Mouse (Mus musculus) limb, embryonic 14.5 days (tissue): ENCODE results near the gene Sept8. TPM values are rescaled to one million over a fixed set of nuclear protein-coding genes. Genes with fewer than 3 reads are reported as not detected.

Source experiments
- ATAC-seq: fragments of 200-750 bp; cut with Nextera tagmentation; 2 replicates; pipeline ENCODE4 v1.8.0; 2017; ENCODE audit warnings: low read depth, moderate number of reproducible peaks, moderate TSS enrichment; ENCODE audit not compliant: low FRiP score
- DNase-seq: peaks from one replicate; pipeline ENCODE4 v3.0.0-alpha.2; 2015; ENCODE audit warnings: low spot score
- H3K27ac ChIP-seq: fragments of 300-500 bp; sonication (generic); replicated peaks from 2 replicates; pipeline ENCODE4 v1.5.1; 2014; ENCODE audit warnings: low read depth, mild to moderate bottlenecking, low read length, moderate library complexity, mixed read lengths
- H3K27me3 ChIP-seq: fragments of 300-500 bp; sonication (generic); 2 replicates; pipeline ENCODE4 v1.6.1; 2014; ENCODE audit warnings: low read length, mixed read lengths; ENCODE audit not compliant: control insufficient read depth, insufficient read depth
- H3K36me3 ChIP-seq: fragments of 300-500 bp; sonication (generic); 2 replicates; pipeline ENCODE4 v1.6.1; 2014; ENCODE audit warnings: mild to moderate bottlenecking, low read length, moderate library complexity, mixed read lengths; ENCODE audit not compliant: control insufficient read depth, insufficient read depth
- H3K4me1 ChIP-seq: fragments of 300-500 bp; sonication (generic); 2 replicates; pipeline ENCODE4 v1.6.1; 2014; ENCODE audit warnings: antibody characterized with exemption, low read length, mixed read lengths; ENCODE audit not compliant: control insufficient read depth, insufficient read depth
- H3K4me2 ChIP-seq: fragments of 300-500 bp; sonication (generic); replicated peaks from 2 replicates; pipeline ENCODE4 v1.6.1; 2014; ENCODE audit warnings: low read depth, mild to moderate bottlenecking, low read length, moderate library complexity; ENCODE audit not compliant: severe bottlenecking
- H3K4me3 ChIP-seq: fragments of 300-500 bp; sonication (generic); replicated peaks from 2 replicates; pipeline ENCODE4 v1.5.1; 2014; ENCODE audit warnings: low read length
- H3K9ac ChIP-seq: fragments of 300-500 bp; sonication (generic); 2 replicates; pipeline ENCODE4 v1.6.1; 2014; ENCODE audit warnings: mild to moderate bottlenecking, low read depth, low read length, moderate library complexity; ENCODE audit not compliant: severe bottlenecking
- H3K9me3 ChIP-seq: fragments of 300-500 bp; sonication (generic); 2 replicates; pipeline ENCODE4 v1.6.1; 2016; ENCODE audit warnings: low read length; ENCODE audit not compliant: control insufficient read depth
- POLR2A ChIP-seq: fragments of 200-500 bp; IDR thresholded peaks from 2 replicates; pipeline ENCODE4 v1.8.0; 2012; ENCODE audit warnings: inconsistent platforms, mild to moderate bottlenecking, moderate library complexity, borderline replicate concordance; ENCODE audit not compliant: insufficient read depth, insufficient read length; ENCODE audit errors: extremely low read depth
- WGBS: fragments of 180-500 bp; shearing (Covaris S2); extraction: QIAGEN DNeasy Blood & Tissue Kit; methylation state at CpG from one replicate; pipeline ENCODE4 v1.1.7; 2014; 5-methylcytosine and 5-hydroxymethylcytosine counted together
- polyA plus RNA-seq, 2 experiments: library from polyadenylated mRNA; depleted of rRNA in 1 of 2; stranded (reverse) in 1 of 2; unstranded in 1 of 2; fragments of >200 nt; fragmentation: Nextera tagmentation in 1 of 2; extraction: Ambion mirVana in 1 of 2; gene quantifications; 2 replicates each; pipeline versions ENCODE4 v1.2.1 to v1.2.3; 2012 to 2014

Sept8 gene
- polyA plus RNA-seq, 2 experiments = 50.4 to 104 TPM

- DNase-seq (no peak), ATAC-seq (no peak)
- H3K27ac ChIP-seq = no peak overlapping the region
- 88% methylated on average over 9 of the region's 9 CpGs for WGBS
- H3K27me3 ChIP-seq = peaks cover 7% of the 10 kb centered on the region; the same call in 1 of the 2 replicates
- H3K4me2 ChIP-seq = no peak overlapping the region
- no peak overlapping the region for H3K9ac ChIP-seq
- TF ChIP-seq POLR2A = no peak
- no peaks in the 10 kb centered on the region for H3K9me3 ChIP-seq
- H3K4me3 ChIP-seq = no peak overlapping the region
- no peaks in the 10 kb centered on the region for H3K36me3 ChIP-seq
- H3K4me1 ChIP-seq = 0 out of 2 replicates have a peak, but pooled peaks cover 6% of the 10 kb centered on the region
Measured at GRCm38 (mm10) chr11:53489421-53489820, 29.6 kb upstream of the Sept8 start.

GRCm38 (mm10) chr11:53491954-53492401 lies 27.1 kb upstream of the Sept8 start:
- no peaks in the 10 kb centered on the region for H3K9me3 ChIP-seq
- H3K27ac ChIP-seq = no peak overlapping the region
- H3K9ac ChIP-seq = no peak overlapping the region
- no peak overlapping the region for H3K4me3 ChIP-seq
- H3K27me3 ChIP-seq = peaks cover 5% of the 10 kb centered on the region; the same call in 1 of the 2 replicates
- ATAC-seq = no peak
- no peaks in the 10 kb centered on the region for H3K36me3 ChIP-seq
- DNase-seq = no peak
- no peak for TF ChIP-seq POLR2A
- WGBS = 35% methylated on average over 8 of the region's 8 CpGs
- no peak overlapping the region for H3K4me2 ChIP-seq
- H3K4me1 ChIP-seq = peaks cover 7% of the 10 kb centered on the region; the same call in 1 of the 2 replicates

DNA sequence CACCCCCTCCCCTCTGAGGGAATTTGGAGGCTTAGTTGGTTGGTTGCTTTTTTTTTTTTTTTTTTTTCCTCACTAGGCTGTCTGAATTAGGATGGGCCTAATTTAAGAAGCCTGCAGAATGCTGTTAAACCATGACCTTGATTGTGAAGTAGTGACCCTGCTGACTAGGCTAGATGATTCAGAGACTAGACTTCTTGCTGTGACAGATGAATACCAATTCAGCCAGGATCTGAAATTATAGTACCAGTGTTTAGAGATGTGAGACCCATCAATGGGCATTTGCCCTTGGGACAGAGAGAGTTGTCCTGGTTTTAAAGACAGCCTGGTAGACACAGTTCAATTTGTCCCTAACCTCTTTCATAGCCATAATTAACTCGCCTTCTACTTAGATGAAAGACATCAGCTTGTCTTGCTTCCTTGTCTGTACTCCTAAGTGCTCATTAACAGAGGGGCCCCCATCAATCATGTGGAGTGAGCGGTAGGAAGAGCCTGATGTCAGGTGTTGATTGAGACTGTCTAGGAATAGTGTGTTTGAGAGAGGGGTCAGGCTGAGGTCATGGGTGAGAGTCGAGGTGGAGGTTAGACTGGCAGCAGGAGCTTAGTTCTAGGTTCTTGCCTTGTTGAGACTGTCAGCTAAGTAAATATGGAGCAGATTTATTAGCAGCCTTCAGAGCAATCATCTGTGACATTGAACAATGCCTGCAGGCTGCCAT lies 25.7 kb upstream of the Sept8 start:
- Histone ChIP-seq H3K36me3 (no peaks in the 10 kb centered on the region), H3K4me2 (no peak overlapping the region), H3K9me3 (no peaks in the 10 kb centered on the region), H3K27ac (no peak overlapping the region), H3K27me3 (no peaks in the 10 kb centered on the region), H3K4me3 (no peak overlapping the region), H3K4me1 (peaks cover 4% of the 10 kb centered on the region; the same call in 1 of the 2 replicates), H3K9ac (no peak overlapping the region)
- TF ChIP-seq POLR2A = no peak
- WGBS = 33% methylated on average over 3 of the region's 3 CpGs
- DNase-seq (no peak), ATAC-seq (no peak)

DNA sequence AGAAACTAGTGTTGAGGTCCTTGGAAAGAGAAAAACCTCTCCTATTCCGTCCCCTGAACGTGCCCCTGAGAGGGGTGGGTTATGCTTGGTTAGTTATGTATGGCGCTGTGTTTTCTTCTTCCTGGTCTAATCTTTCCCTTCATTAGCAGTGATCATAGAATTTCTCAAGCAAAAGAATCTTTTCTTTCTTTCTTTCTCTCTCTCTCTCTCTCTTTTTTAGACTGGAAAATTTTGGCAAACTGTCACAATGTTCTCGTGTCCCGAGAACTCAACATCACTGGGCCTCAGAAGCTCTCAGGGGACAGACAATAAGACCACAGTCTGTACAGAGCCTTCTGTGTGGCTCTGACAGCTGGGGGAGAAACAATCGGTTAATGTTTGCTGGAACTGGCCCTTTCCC lies 23.6 kb upstream of the Sept8 start:
- WGBS = 52% methylated on average over 6 of the region's 6 CpGs
- Histone ChIP-seq H3K9me3 (no peaks in the 10 kb centered on the region), H3K27ac (peak overlapping the region; percentile 58; the same call in 1 of the 2 replicates), H3K36me3 (no peaks in the 10 kb centered on the region), H3K9ac (no peak overlapping the region), H3K4me3 (no peak overlapping the region), H3K4me2 (no peak overlapping the region; the same call in 1 of the 2 replicates), H3K4me1 (peaks cover 4% of the 10 kb centered on the region; the same call in 1 of the 2 replicates), H3K27me3 (no peaks in the 10 kb centered on the region)
- DNase-seq (peak; percentile 39), ATAC-seq (no peak)
- no peak for TF ChIP-seq POLR2A

DNA sequence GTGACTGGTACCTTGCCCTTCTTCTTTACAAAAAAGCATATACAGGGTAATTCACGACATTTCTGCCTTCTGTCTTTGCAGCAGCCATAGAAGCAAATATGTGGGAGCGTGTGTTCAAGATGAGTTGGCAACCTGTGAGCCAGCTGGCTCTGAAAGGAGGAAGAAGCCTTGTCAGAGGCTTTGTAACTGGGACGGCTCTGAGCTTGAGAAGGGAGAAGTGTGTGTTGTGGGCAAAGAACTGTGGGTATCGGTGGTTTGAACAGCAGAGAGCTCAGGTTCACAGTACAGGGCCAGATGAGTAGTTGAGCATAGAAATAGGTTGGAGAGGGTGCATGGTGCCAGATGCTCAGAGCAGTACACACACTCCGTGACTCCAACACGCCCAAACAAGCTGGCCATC lies 22.1 kb upstream of the Sept8 start:
- ATAC-seq (no peak), DNase-seq (no peak)
- no peaks in the 10 kb centered on the region for H3K27me3 ChIP-seq
- H3K36me3 ChIP-seq = no peaks in the 10 kb centered on the region
- no peak overlapping the region for H3K9ac ChIP-seq
- 71% methylated on average over 6 of the region's 6 CpGs for WGBS
- H3K4me3 ChIP-seq = no peak overlapping the region
- TF ChIP-seq POLR2A = no peak
- no peak overlapping the region for H3K4me2 ChIP-seq
- no peaks in the 10 kb centered on the region for H3K9me3 ChIP-seq
- H3K27ac ChIP-seq = no peak overlapping the region
- peaks cover 6% of the 10 kb centered on the region; the same call in 1 of the 2 replicates for H3K4me1 ChIP-seq
